Mouse (Mus musculus) right cerebral cortex, postnatal 4 days (tissue): Measurements from ENCODE around the gene Ccsap.

Source experiments
- DNase-seq: peaks from one replicate; pipeline ENCODE4 v3.0.0-alpha.2; 2022

Gene Ccsap

DNA sequence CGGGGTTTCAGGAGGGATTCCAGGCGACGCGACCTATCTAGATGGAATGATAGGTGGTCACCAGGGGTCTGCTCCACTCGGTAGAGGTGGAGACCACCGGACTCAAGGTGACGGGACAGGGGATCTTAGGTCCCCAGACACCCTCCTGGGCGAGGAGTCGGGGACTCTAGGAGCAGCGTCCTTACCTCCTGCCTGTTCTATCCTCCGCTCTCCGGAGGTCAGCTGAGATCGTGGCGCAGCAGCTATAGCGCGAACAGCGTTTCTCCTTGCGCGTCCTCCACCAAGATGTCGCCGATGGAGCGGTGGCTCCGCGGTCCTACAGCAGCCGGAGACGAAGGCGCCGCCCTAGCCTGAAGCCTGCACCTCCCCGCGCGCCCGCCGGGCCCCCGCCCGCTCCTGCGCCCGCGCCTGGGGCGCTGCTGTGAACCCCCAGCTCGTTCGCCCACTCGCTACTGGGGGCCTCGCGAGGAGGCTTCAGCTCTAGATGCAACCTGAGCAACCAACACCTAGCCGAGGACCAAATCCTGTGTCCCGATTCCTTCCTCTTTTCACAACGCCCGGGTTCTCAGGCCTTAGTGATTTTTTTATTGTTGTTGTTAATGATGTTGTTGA, at the start of gene Ccsap:
TSS of gene Ccsap (minus strand) at position 562 of the 612 bp plus-strand sequence.
- DNase-seq, result peak; percentile 64

DNA sequence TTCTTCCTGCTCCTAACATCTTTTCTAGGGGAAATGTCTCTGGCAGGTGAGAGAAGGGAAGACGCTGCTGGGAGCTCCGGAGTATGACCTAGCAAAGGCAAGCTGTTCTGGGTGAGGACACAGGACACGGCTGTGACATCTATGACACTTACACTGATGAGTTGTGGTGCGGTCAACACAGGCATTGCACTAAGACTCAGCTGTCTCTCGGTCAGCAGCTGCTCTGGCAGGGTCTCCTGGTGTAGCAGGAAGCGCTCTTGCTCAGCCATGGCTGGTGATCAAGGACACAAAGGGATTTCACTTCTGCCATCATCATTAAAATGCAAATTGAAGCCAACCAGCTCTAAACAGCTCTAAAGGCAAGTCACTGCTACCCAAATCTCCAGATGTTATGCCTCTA, 47.6 kb upstream of the Ccsap start:
- no peak for DNase-seq

DNA sequence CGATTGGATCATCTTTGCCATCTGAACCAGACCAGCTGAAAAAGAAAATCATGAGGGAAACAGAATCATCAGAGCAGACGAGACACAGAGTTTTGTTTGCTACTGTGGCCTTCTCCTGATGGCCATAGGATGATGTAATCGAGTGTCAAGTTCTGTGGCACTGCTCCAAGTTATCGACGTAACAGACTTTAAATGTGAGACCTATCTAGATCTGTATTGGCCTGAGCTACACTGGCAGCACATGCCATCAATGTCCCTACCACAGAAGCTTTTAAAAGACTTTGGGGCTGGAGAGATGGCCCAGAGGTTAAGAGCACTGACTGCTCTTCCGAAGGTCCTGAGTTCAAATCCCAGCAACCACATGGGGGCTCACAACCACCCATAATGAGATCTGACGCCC, 42.6 kb upstream of the Ccsap start:
- no peak for DNase-seq

DNA sequence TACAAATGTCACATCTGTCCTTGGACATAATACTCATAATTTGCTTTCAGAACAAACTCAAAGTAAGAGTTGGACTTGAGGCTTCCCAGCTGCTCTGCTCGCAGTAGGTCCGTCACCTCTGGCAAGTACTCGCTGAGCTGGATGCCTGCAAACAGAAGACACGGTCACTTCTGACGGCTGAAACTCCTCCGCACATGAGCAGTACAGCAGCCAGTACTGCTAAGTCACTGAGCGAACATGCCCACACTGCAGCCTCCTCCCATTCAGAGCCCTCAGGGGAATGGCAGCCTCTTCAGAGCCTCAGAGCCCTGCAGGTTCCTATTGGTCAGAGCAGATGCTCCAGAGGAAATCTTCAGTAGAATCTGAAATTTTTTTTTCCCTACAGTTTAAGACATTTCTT, 39.4 kb upstream of the Ccsap start:
- no peak for DNase-seq

DNA sequence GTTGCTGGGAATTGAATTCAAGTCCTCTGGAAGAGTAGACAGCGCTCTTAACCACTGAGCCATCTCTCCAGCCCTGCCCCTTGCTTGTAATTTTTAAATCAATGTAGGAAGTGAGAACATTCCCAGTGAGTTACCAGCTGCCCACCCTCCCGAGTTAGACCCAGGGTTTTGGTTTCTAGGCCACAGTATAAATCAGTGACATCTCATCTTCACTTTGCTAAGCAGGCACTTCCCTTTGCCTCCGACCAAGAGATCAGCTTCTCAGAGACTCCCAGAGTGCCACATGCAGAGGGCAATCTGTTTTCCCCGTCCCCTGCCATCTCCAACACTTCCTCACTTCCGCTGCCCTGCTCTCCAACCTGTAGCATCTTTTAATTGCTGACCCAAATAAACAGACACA, 38.6 kb upstream of the Ccsap start:
- DNase-seq, result no peak

DNA sequence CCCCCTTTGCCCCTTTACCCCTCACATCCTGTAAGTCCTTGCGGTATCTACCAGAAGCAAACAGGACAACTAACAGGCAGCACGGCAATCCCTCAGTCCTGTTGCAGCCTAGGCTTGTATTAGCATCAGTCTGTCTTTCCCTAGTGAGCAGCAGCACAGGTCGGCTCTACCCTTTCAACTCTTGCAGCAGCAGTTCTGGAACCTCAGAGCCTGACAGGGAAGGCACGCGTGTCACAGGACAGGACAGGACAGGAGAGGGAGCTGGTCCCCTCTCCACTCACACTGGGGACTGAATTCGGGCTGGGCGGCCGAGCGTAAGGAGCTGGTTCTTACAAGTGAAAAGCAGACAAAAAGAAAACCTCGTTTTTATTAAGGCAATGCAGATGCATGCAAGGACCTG, 36.8 kb upstream of the Ccsap start:
- DNase-seq, result no peak

DNA sequence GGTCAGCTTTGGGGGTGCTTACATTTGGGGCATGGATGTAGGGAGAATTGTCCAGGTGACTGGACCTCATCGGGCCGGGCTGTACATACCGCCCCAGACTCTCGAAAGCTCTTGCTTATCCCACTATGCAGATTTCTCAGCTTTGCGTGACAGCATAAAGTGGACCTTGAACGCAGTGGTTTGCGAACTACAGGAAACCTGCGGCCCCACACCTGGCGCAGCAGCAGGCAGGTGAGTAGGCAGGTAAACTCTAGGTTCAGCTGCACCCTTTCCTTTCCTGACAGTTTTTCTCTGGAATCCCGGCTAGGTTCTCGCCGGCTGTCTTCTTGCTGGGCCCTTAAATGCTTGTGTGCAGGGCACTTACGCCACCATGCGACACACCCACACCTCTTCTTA, 36.4 kb upstream of the Ccsap start:
- DNase-seq, result no peak

DNA sequence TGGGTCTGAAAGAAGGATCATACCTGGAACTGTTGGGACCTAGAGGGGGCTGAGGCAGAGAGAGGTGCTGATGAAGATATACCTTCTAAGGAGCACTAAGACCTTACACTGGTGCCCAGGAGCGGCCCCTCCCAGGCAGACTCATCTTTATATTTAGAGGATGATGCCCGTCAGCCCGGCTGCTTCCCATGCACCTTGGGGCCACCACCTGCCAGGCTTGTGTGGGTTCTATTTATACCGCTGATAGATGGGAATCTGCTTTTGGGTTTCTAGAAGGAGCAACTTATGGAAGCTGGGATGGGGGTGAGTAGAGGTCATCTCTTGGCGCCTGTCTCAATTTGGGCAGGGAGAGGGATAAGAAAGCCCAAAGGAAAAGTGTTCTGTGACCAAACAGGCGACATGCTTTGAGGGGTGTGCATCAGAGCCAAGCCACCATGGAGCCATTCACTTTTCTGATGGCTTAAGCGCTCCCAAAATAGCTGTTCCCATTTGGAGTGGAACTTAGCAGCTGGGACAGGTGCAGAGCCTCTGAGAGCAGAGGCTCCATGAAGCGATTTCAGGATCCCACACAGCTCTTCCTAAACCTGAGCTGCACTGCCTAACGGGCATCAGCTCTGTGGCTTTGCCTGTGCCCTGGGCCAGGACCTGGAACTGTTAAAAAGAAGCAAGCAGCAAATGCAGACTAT, 35.8 kb upstream of the Ccsap start:
- no peak for DNase-seq

DNA sequence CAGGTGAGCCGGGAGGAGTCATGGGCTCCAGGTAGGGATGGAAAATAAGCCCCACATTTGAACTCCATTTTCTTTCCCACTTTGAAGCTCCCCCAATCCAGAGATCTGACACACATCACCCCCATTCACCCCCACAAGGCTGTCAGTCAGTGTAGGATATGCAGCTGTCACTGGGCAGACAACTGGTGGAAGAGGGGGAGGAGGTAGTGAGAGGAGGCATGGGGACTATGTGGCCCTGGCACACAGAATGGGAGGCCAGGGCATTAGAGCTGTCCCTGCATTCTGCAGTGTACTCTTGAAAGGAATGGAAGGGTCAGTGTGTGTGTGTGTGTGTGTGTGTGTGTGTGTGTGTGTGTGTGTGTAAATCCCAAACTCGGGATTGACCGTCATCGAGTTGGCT, 35.2 kb upstream of the Ccsap start:
- no peak for DNase-seq

DNA sequence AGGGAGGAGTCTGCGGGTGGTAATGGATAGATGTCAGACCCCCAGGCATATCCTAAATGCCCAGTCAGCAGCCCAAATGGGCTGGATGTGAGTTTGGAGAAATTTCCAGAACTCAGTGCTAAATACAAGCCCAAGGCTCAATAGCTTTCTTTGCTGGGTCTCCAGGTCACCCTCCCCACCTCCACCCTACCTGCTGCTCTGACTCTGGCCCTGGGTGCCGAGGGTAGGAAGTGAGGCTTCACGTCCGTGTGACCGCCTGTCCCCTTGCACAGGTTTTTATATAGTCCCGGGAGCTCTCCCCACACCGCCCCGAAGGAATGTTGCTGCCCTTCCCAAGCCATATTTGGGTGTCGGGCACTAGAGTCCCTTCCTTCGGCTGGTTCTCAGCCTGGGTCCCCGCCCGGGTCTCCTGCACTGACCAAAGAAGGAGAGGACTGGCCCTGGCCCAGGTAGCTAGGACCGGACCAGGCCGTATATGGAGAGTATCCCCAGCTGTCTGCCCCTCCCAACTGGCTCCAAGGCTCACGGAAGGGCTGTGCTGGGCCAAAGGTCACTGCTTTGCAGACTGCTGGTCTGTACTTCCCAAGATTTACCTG, 34.6 kb upstream of the Ccsap start, which contains the start of gene Acta1:
TSS of gene Acta1 (minus strand) at position 250 of the 596 bp plus-strand sequence.
- DNase-seq, result no peak

DNA sequence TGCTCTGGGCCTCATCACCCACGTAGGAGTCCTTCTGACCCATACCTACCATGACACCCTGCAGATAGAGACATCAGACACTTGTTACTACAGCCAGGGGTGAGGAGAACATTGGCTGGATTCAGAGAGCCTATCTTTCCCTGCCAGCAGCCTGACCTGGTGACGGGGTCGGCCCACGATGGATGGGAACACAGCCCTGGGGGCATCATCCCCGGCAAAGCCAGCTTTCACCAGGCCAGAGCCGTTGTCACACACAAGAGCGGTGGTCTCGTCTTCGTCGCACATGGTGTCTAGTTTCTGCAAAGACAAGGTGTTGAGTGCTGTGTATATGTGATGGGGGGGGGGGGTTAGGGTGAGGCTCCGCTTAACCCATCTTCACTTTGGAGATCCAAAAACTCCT, 33.4 kb upstream of the Ccsap start:
- no peak for DNase-seq

DNA sequence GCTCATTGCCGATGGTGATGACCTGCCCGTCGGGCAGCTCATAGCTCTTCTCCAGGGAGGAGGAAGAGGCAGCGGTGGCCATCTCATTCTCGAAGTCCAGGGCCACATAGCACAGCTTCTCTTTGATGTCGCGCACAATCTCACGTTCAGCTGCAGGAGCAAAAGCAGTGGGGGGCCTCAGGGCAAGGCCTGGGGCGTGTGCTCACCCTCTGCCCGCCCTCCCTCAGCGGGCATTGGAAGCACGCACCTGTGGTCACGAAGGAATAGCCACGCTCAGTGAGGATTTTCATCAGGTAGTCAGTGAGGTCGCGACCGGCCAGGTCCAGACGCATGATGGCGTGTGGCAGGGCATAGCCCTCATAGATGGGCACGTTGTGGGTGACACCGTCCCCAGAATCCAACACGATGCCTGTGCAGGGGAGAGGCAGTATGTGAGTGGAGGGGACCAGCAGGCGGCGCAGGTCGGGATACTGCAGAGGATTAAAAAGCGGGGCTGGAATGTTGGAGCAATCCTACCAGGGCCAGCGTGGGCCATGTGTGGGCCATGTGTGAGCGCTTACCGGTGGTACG, 32.7 kb upstream of the Ccsap start:
- peak; percentile 37 for DNase-seq

DNA sequence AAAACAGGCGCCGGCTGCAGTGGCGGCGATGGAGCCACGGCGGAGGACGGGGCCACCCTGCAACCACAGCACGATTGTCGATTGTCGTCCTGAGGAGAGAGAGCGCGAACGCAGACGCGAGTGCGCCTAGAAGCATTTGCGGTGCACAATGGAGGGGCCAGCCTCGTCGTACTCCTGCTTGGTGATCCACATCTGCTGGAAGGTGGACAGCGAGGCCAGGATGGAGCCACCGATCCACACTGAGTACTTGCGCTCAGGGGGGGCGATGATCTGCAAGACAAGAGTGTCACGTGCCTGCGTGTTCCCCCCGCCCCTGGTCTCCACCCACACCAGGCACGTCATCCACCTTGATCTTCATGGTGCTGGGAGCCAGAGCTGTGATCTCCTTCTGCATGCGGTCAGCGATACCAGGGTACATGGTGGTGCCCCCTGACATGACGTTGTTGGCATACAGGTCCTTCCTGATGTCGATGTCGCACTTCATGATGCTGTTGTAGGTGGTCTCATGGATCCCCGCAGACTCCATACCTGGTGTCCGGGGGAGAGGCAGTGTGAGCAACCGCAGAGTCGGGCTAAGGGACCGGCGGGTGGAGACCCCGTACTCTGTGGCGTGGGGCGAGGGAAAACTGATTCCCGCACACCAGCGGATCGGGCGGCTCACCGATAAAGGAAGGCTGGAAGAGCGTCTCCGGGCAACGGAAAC, 32.0 kb upstream of the Ccsap start:
- DNase-seq, result peak; percentile 71

DNA sequence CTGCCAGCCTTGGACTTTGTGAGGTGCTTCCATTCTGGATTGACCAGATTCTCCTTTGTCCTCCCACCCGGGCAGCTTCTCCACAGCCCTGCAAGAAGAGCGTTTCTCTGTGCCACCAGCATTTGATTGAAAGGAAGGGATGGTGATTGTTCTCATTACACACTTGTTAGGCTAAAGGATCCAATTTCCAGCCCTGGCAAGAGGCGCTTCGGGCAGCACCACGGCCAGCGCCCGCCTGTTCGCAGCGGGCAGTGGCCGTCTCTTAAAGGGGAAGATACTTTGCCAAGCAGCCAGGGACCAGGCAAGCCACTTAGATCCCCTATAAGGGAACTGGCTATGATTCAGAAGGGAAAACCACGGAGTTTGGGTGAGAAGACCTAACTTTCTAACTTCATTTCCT, 31.3 kb upstream of the Ccsap start:
- DNase-seq, result peak; percentile 31

DNA sequence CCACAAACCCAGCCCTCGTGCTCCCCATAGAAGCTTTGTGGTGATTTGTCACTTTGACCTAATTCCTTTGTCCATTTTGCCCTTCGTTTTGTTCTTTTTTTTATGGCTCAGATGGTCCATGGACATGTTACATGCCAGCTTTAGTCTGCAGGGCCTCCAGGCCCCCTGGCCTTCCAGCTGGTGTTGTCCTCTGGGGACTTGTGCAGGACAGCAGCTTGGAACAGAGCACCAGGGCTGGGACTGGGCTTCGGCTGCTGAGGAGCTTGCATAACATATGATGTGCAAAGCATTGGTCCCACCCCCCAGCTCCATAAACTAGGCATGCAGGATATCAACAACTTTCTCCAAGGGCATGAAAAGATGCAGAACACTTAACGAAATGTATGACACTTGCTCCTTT, 29.8 kb upstream of the Ccsap start:
- no peak for DNase-seq

DNA sequence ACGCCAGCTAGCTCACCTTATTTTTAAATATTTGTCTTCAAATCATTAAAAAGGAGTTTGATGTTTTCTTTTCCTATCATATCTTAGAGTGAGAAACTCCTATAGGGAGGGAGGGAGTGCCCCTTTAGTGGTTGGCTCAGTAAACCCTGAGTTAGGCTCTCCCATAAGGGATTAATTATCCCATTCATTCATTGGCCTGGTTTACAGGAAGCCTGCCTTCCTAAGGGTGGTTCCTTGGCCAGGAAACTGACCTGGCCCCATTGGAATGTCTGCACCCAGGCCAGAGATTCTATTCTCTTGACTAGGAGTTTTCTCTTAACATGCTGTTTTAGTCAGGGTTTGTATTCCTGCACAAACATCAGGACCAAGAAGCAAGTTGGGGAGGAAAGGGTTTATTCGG, 27.9 kb upstream of the Ccsap start:
- no peak for DNase-seq

DNA sequence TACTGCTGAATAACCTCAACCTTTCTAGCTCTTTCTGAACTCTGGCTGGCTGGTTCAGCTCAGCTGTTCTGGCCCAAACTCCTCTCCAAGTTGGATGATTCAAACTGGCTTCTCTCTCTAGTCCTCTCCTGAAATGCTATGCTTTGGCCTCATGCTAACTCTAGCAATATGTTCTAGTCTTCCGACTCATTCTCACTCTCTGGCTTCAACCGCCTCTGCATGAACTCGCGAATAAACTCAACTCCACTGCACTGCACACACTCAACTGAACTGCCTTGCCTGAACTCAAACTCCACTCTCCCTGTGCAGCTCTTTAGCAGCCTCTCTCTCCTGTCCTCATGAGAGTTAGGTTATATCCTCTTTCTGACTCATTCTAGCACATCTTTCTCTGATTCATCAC, 27.2 kb upstream of the Ccsap start:
- DNase-seq, result no peak

DNA sequence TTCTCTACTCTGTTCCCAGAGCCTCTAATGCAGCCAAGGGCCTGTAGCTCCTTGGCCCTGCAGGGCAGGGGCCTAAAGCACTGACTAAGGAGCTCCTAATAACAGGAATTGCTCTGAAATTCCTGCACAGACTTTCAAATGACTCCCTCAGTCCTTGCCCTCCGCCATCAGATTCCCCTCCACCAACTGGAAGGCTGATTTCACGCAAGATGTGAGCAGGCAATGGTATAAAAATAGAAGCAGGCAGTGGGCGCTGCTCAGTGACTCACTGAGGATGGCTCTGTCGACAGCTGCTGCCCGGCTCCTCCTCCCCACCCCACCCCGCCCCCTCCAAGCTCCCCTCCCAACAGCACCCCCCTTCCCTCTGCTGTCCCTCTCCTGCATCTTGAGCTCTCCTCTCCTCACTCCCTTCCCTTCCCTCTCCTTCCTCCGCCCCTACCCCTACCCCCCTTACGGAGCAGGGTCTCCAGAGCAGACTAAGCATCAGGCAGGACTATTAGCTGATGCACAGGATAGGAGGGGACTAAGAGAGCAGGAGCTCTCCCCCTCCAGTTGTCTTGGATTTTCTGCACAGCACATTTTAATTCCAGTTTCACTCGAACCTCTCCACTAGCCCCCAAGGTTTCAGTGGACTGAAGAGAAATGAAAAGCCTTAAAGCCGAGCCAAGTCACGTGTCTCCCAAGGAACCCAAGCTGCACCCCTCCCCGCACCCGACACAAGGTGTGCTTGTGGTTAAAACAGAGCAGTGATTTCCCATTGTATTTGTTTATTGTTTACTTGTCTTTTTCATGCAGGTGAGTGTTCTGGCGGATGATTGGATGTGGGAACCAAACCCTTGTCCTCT, 24.9 kb upstream of the Ccsap start:
- peak; percentile 33 for DNase-seq

DNA sequence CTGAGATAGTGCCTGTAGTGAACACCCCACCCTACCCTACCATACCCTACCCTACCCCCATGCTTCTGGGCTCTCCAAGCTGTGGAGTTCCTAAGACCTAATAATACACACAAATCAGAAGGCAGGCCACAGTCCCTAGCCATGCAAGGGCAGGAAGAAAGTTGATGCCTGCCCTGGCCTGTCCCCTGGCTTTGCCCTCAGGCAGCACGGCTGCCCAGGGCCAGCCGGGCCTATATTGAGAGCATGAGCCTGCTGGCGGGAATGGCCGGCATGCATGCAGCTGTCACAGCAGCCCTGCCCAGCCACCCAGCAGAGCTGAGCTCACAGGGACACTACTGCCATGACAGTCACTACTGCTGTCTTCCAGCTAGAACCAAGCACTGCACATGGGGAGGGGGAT, 23.1 kb upstream of the Ccsap start:
- no peak for DNase-seq

DNA sequence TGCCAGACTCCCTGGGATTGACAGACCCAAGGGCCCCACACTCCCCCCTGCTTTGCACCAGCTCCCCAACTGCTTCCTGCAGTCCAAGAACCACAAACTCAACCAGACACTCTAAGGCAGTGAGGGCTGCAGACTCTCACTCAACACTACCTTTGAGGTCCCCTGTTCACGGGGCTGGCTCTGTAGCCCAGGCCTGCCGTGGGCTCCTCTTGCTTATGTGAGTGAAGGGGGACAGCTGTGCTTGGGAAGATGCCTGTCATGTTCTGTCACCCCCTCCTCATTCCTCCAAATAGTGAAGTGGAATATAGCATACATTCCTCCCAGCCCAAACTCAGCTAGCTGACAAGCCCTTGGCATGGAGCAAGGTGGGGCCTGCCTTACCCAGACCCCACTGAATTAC, 22.4 kb upstream of the Ccsap start:
- no peak for DNase-seq

DNA sequence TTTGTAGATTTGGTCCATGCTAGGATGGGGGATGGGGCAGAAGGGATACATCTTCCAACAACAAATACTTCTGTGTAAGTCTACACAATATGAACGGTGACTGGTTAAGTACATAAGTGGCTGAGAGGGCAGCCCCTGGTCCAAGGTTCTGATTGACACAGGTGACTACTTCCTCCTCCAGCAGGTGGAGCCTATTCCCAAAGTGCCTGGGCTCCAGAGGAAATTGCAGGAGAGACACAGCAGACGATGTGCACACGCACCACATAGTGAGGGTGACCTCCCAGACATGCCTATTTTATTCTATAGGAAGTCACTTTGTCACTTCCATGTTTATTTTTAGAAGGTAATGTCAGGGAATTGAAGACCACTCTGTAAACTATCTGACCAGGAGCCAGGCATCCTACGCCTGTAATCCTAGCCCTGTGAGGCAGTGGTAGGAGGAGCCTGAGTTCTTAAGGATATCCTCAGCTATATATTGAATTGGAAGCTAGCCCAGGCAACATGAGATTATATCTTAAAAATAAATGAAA, 20.9 kb upstream of the Ccsap start:
- DNase-seq, result no peak

DNA sequence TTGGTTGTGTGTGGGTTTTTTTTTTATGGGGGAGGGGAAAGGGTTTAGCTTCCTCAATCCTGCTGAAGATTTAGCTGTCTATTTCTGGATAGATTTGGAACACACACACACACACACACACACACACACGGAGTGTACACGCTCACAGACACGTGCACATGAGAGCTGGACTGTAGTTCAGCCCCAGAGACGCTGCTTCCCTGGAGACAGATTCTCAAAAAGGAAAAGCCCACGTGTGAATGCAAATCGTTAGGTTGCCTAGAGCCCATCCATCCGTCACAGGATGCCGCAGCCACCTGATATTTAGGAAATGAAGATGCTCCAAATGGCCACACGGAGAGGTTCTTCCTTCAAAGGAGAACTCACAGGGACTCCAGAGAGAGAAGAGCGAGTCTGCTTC, 20.3 kb upstream of the Ccsap start:
- peak; percentile 61 for DNase-seq
